Mouse (Mus musculus): ENCODE measurements around the gene Igsf6.
A peak's percentile ranks its signal among the peaks of the same experiment; 100 is the strongest.
"Not testable (repeated sequence)": the region's sequence is repeated elsewhere in the genome, so short reads cannot be mapped to it uniquely, and the experiment has no call there.

The Igsf6 gene

DNA sequence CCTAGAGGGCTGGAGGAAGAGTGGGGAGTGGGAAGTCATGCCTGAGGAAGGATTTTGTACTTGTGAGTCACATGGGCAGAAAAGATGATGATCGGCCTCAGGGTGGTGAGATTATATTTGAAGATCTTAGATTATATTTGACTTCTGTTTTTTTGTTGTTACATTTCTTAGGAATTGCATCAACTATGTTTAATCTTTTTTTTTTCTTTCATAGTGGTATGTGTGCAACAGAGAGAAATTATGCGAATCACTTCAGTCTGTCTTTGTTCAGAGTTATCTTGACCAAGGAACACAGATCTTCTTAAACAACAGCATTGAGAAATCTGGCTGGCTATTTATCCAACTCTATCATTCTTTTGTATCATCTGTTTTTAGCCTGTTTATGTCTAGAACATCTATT is 26.7 kb downstream of the Igsf6 start:
- DNase-seq: no peak

DNA sequence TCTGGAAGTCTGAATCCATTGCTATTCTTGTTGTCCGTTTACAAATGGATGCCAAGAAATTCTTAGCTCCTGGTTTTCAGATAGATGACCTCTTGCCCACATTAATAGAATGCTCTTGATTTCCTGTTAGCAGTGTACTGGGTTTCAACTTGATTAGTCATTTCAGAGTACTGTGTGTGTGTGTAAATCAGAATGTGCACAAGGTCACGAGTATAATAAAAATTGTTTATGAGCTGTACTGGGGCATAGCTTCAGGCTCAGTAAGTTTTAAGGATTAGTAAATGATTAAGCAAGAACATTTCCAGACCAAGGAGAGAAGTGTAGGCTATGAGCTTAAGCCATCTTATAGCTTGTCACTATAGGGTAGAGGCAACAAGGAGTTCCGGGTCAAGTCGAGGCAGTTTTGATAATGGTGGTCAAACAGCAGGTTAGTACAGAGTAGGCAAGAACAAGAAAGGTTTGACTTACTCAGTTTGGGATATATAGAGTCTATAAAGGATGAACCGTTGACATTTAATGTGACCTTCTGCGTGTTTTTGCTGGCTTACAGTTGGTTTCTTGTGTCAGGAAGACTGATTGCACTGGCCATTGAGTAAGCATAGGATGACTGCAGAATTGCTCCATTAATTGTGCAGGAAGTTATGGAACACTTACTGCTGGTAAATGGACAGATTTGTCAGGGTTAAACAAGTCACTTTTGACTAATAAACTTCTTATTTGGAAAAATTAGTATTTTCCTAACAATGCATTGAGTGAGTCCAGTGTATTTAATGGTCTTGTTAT is 28.5 kb downstream of the Igsf6 start:
- DNase-seq: no peak

GRCm38 (mm10) chr7:121044251-121044650 is 30.1 kb downstream of the Igsf6 start:
- DNase-seq: no peak

- no peak for DNase-seq
These were observed 30.9 kb downstream of the Igsf6 start for GRCm38 (mm10) chr7:121043510-121043909.

DNA sequence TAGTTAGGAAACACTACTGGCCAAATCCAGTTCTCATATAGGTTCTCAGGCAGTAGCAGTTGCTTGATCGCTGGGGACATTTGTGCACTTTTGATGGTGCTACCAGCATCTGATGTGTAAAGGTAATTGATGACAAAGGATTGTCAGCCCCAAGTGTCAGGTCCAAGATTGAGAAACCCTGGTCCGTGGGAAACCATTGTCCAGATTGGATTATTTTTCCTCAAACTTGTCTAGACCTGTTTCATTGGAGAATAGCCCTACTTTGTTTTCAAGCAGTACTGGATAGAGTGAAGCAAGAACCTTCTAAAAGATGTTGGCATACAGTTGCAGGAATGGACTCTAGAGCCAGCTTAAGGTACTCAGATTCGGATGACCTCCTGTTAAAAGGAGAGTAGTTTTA is 31.4 kb downstream of the Igsf6 start:
- no peak for DNase-seq

- peak; percentile 7 for DNase-seq
These were observed 32.4 kb downstream of the Igsf6 start for GRCm38 (mm10) chr7:121041989-121042388.

DNA sequence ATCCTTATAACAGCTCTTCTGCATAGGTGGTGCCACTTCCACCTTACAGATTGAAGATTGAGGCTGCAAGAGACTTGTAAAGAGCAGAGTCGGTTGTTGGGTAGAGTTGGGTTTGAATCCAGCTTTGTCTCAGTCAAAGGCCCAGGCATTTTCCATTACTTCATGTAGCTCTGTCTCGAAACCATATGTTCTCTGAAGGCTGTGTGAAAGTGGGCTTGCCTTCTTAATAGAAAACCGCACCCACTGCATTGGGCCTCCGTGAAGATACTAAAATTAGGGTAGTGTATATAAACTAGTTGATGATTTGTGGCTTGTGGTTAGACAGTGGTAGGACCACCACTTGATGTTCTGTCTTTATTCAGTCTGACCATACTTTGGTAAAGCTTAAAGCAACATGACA is 33.8 kb downstream of the Igsf6 start:
- DNase-seq: no peak

GRCm38 (mm10) chr7:121035161-121035721 is 39.1 kb downstream of the Igsf6 start:
- DNase-seq: no peak

DNA sequence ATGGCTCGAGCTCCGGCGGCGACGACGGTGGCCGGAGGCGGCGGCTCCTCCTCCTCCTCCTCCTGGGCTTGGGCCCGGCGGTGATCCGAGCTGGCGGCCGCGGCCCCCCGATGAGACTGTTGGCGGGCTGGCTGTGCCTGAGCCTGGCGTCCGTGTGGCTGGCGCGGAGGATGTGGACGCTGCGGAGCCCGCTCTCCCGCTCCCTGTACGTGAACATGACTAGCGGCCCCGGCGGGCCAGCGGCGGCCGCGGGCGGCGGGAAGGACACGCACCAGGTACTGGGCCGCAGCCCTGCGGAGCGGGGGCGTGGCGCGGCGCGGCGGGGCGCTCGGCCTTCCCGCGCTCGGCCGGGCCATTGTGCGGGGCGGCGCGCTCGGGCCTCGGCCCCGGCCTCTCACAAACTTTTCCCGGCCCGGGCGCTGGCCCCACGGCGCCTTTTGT is 39.7 kb downstream of the Igsf6 start:
- peak; percentile 75 for DNase-seq

GRCm38 (mm10) chr7:121033856-121034652 is 40.3 kb downstream of the Igsf6 start, which contains the start of gene Mettl9:
Gene Mettl9 (plus strand): TSS chr7:121034445.
- peak; percentile 95 for DNase-seq

GRCm38 (mm10) chr7:121029947-121030346 is 44.4 kb downstream of the Igsf6 start:
- DNase-seq: not testable (repeated sequence)

- no peak for DNase-seq
These were observed 48.1 kb downstream of the Igsf6 start for GRCm38 (mm10) chr7:121026300-121026699.

- no peak for DNase-seq
These were observed 49.0 kb downstream of the Igsf6 start for GRCm38 (mm10) chr7:121025221-121026008.

DNA sequence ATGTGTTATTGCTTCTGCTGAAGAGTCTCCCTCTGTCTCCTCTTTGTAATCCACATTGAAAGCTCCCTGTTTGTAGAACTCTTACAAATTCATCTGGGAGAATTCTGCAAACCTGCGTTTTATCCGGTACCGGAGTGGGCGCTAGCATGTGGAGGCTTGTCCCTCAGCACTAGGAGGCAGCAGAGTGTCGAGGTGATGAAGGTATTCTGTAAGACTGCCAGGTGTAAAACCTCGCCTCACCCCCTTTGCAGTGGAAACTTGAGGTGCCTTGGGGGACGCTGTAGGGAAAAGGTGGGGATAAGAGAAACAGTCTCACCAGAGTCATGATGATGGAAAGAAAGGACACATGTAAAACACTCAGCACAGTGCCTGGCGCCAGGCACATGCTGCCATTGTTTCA is 54.1 kb downstream of the Igsf6 start:
- peak; percentile 40 for DNase-seq

DNA sequence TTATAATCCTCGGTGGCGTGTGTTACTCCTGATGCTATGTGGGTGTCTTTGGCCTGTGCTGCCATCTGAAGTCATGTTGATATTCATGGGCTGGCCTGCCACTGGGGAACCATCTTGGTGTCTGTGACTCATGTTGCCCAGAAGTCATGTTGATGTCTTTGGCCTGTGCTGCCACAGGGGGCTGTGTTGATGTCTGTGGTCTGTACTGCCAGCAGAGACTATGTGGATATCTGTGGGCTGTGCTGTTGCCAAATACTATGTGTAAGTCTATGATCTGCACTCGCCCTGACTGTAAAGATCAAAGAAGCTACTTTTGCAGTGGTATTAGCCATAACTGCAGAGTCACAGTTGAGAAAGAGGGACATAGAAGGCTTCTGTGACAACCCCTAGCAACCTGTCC is 55.6 kb downstream of the Igsf6 start:
- no peak for DNase-seq

DNA sequence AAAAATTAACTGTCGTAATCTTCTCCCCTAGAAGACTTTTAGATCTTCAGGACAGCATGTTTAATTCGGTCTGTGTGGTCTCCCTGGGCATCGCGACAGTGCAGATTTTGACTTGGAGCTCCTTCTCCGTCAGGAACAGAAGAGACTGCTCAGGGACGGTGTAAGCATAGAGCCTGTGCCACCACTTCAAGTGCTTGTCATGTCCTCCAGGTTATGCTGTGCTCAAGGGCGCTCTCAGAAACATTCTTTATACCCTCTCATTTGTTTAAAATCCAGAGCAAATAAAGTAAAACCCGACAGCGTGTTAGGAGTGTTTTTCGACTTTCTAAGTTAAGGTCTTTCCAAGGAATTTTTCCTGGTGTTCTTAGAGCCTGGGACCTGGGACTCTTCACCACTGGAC is 59.9 kb downstream of the Igsf6 start:
- no peak for DNase-seq
